ENCODE assay signal across 15 mouse cellular contexts in genomic region chr12:82819991-82820390, GRCm38 (mm10).
DNase-seq lines count a peak whose midpoint lies in the region.
"Had no signal": no experiment of that assay in that cellular context is flagged by ENCODE, and none has a peak within 500 bp of the region (broad histone marks: within the 10 kb centered on the region; RNA-seq: fewer than 3 reads in every experiment).

No protein-coding gene starts in this region.

- DNase-seq in layer of hippocampus, adult 18-20 months (ENCODE audit: low spot score in 2 of 2), result peak; percentile 17 to 68
- no peak for DNase-seq in layer of hippocampus, postnatal 25 days (ENCODE audit: extremely low spot score in 1 of 2, low spot score in 1 of 2)
- peak; percentile 73 for DNase-seq in brain, adult 2 months (ENCODE audit: low read depth, low spot score)
- peak; percentile 14 to 26 for DNase-seq in layer of hippocampus, adult 8-10 months (ENCODE audit: low spot score in 2 of 2)
- peak; percentile 18 for DNase-seq in retina, adult 2 months (ENCODE audit: low read depth, low spot score)
- no peak for DNase-seq in lung, postnatal 25 days (ENCODE audit: low spot score)
- no peak for DNase-seq in c-Kit-positive CD71-positive TER-119-positive erythroid progenitor cells, embryonic 14.5 days (ENCODE audit: low spot score)
- DNase-seq: adrenal gland, adult 8-10 months; cerebellum, adult 9-10 months; heart, postnatal 14 days; kidney, postnatal 25 days; lung, adult 18-20 months; lung, postnatal 10 days; right cerebral cortex, postnatal 14 days; spleen, adult 18-20 months had no signal

Comparison
In these comparisons a context has a peak if more than half of its experiments do, and no peak if none do; other contexts are left out.
1. DNase-seq: peak in layer of hippocampus, adult 18-20 months (2 of 2), brain, adult 2 months (single experiment), layer of hippocampus, adult 8-10 months (2 of 2) and retina, adult 2 months (single experiment); none in layer of hippocampus, postnatal 25 days (0 of 2), lung, postnatal 25 days (single experiment) and c-Kit-positive CD71-positive TER-119-positive erythroid progenitor cells, embryonic 14.5 days (single experiment).